Mouse (Mus musculus) liver, embryonic 11.5 days (tissue): Measurements from ENCODE around the gene Wdr60. TPM values are rescaled to one million over a fixed set of nuclear protein-coding genes. Genes with fewer than 3 reads are reported as not detected.

Experiments used
- ATAC-seq: fragments of 200-750 bp; cut with Nextera tagmentation; replicated peaks from 2 replicates; pipeline ENCODE4 v1.8.0; 2017; ENCODE audit warnings: moderate number of reproducible peaks, mild to moderate bottlenecking, moderate TSS enrichment, moderate library complexity; ENCODE audit not compliant: low FRiP score
- DNase-seq: peaks from one replicate; pipeline ENCODE4 v3.0.0-alpha.2; 2017; ENCODE audit warnings: low spot score
- H3K27ac ChIP-seq: fragments of 300-500 bp; sonication (generic); 2 replicates; pipeline ENCODE4 v1.5.1; 2014; ENCODE audit warnings: mild to moderate bottlenecking, low read depth, low read length, control low read depth
- H3K27me3 ChIP-seq: fragments of 300-500 bp; sonication (generic); replicated peaks from 2 replicates; pipeline ENCODE4 v1.6.1; 2014; ENCODE audit warnings: low read length, mixed read lengths; ENCODE audit not compliant: control insufficient read depth, insufficient read depth
- H3K36me3 ChIP-seq: fragments of 300-500 bp; sonication (generic); 2 replicates; pipeline ENCODE4 v1.6.1; 2014; ENCODE audit warnings: mild to moderate bottlenecking, low read length, moderate library complexity, mixed read lengths; ENCODE audit not compliant: control insufficient read depth, insufficient read depth
- H3K4me1 ChIP-seq: fragments of 300-500 bp; sonication (generic); replicated peaks from 2 replicates; pipeline ENCODE4 v1.6.1; 2014; ENCODE audit warnings: low read length, mixed read lengths; ENCODE audit not compliant: control insufficient read depth, insufficient read depth
- H3K4me2 ChIP-seq: fragments of 300-500 bp; sonication (generic); 2 replicates; pipeline ENCODE4 v1.6.1; 2014; ENCODE audit warnings: mild to moderate bottlenecking, control low read depth, moderate library complexity
- H3K4me3 ChIP-seq: fragments of 300-500 bp; sonication (generic); 2 replicates; pipeline ENCODE4 v1.5.1; 2014; ENCODE audit warnings: low read depth, low read length, control low read depth
- H3K9ac ChIP-seq: fragments of 300-500 bp; sonication (generic); 2 replicates; pipeline ENCODE4 v1.6.1; 2014; ENCODE audit warnings: low read depth, low read length, control low read depth
- H3K9me3 ChIP-seq: fragments of 300-500 bp; sonication (generic); 2 replicates; pipeline ENCODE4 v1.6.1; 2016; ENCODE audit warnings: low read length, inconsistent platforms, mixed read lengths; ENCODE audit not compliant: control insufficient read depth
- WGBS: fragments of 180-500 bp; shearing (Covaris S2); extraction: QIAGEN DNeasy Blood & Tissue Kit; methylation state at CpG from one replicate; pipeline ENCODE4 v1.1.7; 2014; 5-methylcytosine and 5-hydroxymethylcytosine counted together
- polyA plus RNA-seq: library from polyadenylated mRNA; unstranded; fragments of >200 nt; fragmentation: Nextera tagmentation; extraction: Ambion mirVana; gene quantifications from 2 replicates; pipeline ENCODE4 v1.2.1, GENCODE M21; 2014

Gene Wdr60
- polyA plus RNA-seq, 1 experiment from 2014 or later = 12.2 TPM

DNA sequence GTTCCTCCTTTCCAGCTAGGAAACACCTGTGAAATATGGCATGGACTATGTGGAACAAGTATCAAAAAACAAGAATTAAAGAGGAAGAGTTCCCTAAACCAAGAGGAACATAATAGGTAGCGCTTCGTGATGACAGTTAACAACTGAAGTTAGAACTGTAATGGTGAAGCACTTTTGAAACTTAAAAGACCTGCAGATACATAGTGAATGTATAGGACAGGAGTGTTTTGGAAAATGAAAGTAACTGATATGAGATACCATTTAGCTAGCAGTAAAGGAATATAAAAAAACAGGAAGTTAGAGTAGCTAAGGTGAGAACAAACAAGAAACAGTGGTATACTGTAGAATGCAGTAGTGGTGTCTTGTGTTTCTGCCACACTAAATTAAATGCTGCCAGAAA lies 20.0 kb upstream of the Wdr60 start:
- ATAC-seq (no peak), DNase-seq (no peak)
- Histone ChIP-seq H3K4me2 (peak overlapping the region; percentile 64), H3K36me3 (no peaks in the 10 kb centered on the region), H3K4me3 (peak overlapping the region; percentile 24), H3K4me1 (peaks cover 20% of the 10 kb centered on the region), H3K27ac (no peak overlapping the region), H3K27me3 (no peaks in the 10 kb centered on the region), H3K9me3 (no peaks in the 10 kb centered on the region), H3K9ac (no peak overlapping the region)
- 77% methylated on average over 2 of the region's 2 CpGs for WGBS

GRCm38 (mm10) chr12:116281427-116282281 lies 18.8 kb upstream of the Wdr60 start:
- peak; percentile 65 for DNase-seq
- H3K4me3 ChIP-seq = peak overlapping the region; percentile 98
- peaks cover 24% of the 10 kb centered on the region for H3K4me1 ChIP-seq
- H3K27ac ChIP-seq = peak overlapping the region; percentile 97
- peak overlapping the region; percentile 93 for H3K9ac ChIP-seq
- no peaks in the 10 kb centered on the region for H3K36me3 ChIP-seq
- no peaks in the 10 kb centered on the region for H3K9me3 ChIP-seq
- ATAC-seq = peak; percentile 43
- H3K4me2 ChIP-seq = peak overlapping the region; percentile 74
- H3K27me3 ChIP-seq = no peaks in the 10 kb centered on the region
- under 1% methylated on average over 54 of the region's 55 CpGs for WGBS

GRCm38 (mm10) chr12:116280653-116281364 lies 18.0 kb upstream of the Wdr60 start, which contains the start of gene Esyt2:
TSS of gene Esyt2 (plus strand) at chr12:116281196.
- Histone ChIP-seq H3K9ac (peak within 1 kb of the TSS; percentile 93), H3K4me2 (peak within 1 kb of the TSS; percentile 75), H3K4me3 (peak within 1 kb of the TSS; percentile 98), H3K27ac (peak within 1 kb of the TSS; percentile 97), H3K9me3 (no peaks in the 10 kb centered on the region), H3K27me3 (no peaks in the 10 kb centered on the region), H3K36me3 (no peaks in the 10 kb centered on the region), H3K4me1 (peaks cover 28% of the 10 kb centered on the region)
- DNase-seq (peak; percentile 100), ATAC-seq (peak; percentile 92)
- WGBS = under 1% methylated on average over 68 of the region's 68 CpGs

DNA sequence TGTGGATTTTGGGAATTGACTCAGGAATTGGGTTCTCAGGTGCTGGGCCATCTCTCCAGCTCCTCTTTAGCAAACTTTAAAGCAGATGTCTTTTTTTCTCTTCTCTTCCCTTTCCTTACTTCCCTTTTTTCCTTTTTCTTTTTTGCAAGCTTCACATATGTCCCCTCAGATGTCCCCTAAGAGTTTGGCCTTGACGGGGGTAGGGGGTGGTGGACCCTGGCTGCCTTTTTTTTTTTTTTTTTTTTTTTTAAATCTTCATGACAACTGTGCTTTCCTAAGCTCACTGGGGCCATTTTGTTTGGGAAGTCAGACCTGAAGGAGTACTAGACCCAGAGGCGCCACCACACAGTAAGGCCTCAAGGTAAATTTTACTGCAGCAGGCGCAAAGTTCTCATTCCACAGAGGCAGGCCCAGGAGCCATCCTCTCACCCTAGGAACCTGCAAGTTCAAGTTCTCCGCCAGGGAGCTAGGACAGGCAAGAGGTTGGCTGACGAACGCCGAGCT lies 17.4 kb upstream of the Wdr60 start:
- H3K4me2 ChIP-seq = peak overlapping the region; percentile 75
- H3K4me3 ChIP-seq = peak overlapping the region; percentile 98
- no peaks in the 10 kb centered on the region for H3K27me3 ChIP-seq
- 2% methylated on average over 7 of the region's 7 CpGs for WGBS
- H3K9ac ChIP-seq = peak overlapping the region; percentile 88
- H3K4me1 ChIP-seq = peaks cover 28% of the 10 kb centered on the region
- DNase-seq (no peak), ATAC-seq (peak; percentile 7; the same call in 1 of the 2 replicates)
- H3K36me3 ChIP-seq = no peaks in the 10 kb centered on the region
- H3K27ac ChIP-seq = peak overlapping the region; percentile 97
- H3K9me3 ChIP-seq = no peaks in the 10 kb centered on the region

- H3K27me3 ChIP-seq = no peaks in the 10 kb centered on the region
- H3K4me3 ChIP-seq = no peak overlapping the region
- H3K36me3 ChIP-seq = no peaks in the 10 kb centered on the region
- H3K27ac ChIP-seq = no peak overlapping the region
- peaks cover 28% of the 10 kb centered on the region for H3K4me1 ChIP-seq
- 82% methylated on average over 2 of the region's 2 CpGs for WGBS
- ATAC-seq (no peak), DNase-seq (no peak)
- H3K9me3 ChIP-seq = no peaks in the 10 kb centered on the region
- no peak overlapping the region for H3K9ac ChIP-seq
- no peak overlapping the region for H3K4me2 ChIP-seq
These were observed 16.4 kb upstream of the Wdr60 start for GRCm38 (mm10) chr12:116279181-116279580.

DNA sequence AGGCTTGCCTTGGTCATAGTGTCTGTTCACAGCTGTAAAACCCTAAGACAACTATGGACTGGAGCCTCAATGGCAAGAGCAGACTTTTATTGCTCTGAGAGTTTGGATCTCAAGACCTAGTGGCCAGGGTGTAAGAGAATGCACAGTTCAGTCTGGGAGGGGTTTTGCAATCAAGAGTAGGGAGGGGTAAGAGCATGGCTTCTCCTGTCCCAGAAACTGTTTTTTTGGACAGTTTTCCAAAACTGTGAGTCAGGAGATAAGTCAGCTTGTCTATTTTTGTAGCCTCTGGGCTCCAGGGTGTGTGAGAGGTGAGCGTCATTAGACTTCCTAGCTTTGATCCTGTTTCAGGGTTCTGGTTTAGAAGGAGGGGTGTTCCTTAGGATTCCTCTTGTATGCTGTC lies 15.7 kb upstream of the Wdr60 start:
- Histone ChIP-seq H3K36me3 (no peaks in the 10 kb centered on the region), H3K4me1 (peaks cover 24% of the 10 kb centered on the region), H3K27me3 (no peaks in the 10 kb centered on the region), H3K27ac (no peak overlapping the region), H3K9ac (no peak overlapping the region), H3K4me3 (no peak overlapping the region), H3K9me3 (no peaks in the 10 kb centered on the region), H3K4me2 (no peak overlapping the region)
- DNase-seq (no peak), ATAC-seq (no peak)
- 85% methylated on average over 1 of the region's 1 CpGs for WGBS

- Histone ChIP-seq H3K27ac (0 out of 2 replicates have a peak overlapping the region, but pooled peaks have one; percentile 22), H3K27me3 (no peaks in the 10 kb centered on the region), H3K36me3 (no peaks in the 10 kb centered on the region), H3K9ac (no peak overlapping the region), H3K4me2 (no peak overlapping the region; the same call in 1 of the 2 replicates), H3K4me1 (peaks cover 16% of the 10 kb centered on the region), H3K9me3 (no peaks in the 10 kb centered on the region), H3K4me3 (no peak overlapping the region)
- DNase-seq (no peak), ATAC-seq (no peak)
- 24% methylated on average over 2 of the region's 2 CpGs for WGBS
These were observed 14.1 kb upstream of the Wdr60 start for GRCm38 (mm10) chr12:116276961-116277360.

GRCm38 (mm10) chr12:116275631-116276030 lies 12.8 kb upstream of the Wdr60 start:
- Histone ChIP-seq H3K4me2 (no peak overlapping the region), H3K9ac (no peak overlapping the region), H3K27me3 (no peaks in the 10 kb centered on the region), H3K36me3 (no peaks in the 10 kb centered on the region), H3K9me3 (no peaks in the 10 kb centered on the region), H3K4me1 (peaks cover 16% of the 10 kb centered on the region), H3K4me3 (no peak overlapping the region), H3K27ac (no peak overlapping the region)
- WGBS = 82% methylated on average over 4 of the region's 4 CpGs
- DNase-seq = no peak
- no peak for ATAC-seq
